Mouse (Mus musculus): Measurements from ENCODE around the gene Fat4. TPM values are rescaled to one million over a fixed set of nuclear protein-coding genes. Genes with fewer than 3 reads are reported as not detected.
A peak's percentile ranks its signal among the peaks of the same experiment; 100 is the strongest.

Fat4 gene
- total RNA-seq, 2 experiments from 2014 or later: 17.1 to 20.0 TPM

- no peak for DNase-seq
- intact Hi-C loops (cut with DNase I): no loop called here
Measured at GRCm38 (mm10) chr3:38892791-38893224, 6.1 kb downstream of the Fat4 start.

DNA sequence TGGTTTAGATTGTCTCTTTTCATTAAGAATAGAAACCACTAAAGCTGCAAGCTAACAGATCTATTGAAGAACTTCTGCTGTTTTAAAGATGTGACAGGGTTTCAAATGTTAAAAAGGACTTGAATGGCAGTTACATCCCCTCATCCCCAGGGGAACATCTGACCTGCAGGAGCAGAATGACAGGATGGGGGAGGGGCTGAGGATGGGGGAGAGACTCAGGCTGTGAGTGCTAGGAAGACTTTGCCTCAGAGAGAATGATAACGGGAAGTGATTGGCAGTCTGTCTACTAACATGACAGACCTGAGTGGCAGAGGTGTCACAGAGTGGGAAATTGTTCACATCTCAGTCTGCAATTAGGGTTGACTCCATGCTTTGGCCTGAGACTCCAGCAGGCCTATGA lies 14.1 kb downstream of the Fat4 start:
- intact Hi-C loops (cut with DNase I): no loop called here
- no peak for DNase-seq

DNA sequence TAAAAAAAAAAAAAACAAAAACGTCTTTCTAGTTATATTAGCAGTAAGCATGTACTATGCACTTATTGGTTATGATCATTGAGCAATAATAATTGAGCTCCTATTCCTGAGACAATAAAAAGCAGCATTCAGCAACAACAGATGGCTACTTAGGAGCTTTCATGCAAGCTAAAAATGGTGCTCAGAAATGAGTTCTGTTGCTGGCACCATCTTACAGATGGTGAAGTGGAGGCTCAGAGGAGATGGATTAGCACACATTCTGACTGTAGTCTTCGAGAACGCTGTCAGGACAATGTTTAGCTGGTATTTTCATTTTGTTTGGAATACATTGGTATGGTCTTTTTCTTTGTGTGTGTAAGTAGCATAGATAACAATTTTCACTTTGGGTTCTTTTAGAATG lies 20.1 kb downstream of the Fat4 start:
- no peak for DNase-seq
- intact Hi-C loops (cut with DNase I): no loop called here

GRCm38 (mm10) chr3:38907676-38908425 lies 21.1 kb downstream of the Fat4 start:
- intact Hi-C loops (cut with DNase I): no loop called here
- DNase-seq: no peak

- intact Hi-C loops (cut with DNase I): no loop called here
- no peak for DNase-seq
Measured at GRCm38 (mm10) chr3:38908426-38909111, 21.8 kb downstream of the Fat4 start.

DNA sequence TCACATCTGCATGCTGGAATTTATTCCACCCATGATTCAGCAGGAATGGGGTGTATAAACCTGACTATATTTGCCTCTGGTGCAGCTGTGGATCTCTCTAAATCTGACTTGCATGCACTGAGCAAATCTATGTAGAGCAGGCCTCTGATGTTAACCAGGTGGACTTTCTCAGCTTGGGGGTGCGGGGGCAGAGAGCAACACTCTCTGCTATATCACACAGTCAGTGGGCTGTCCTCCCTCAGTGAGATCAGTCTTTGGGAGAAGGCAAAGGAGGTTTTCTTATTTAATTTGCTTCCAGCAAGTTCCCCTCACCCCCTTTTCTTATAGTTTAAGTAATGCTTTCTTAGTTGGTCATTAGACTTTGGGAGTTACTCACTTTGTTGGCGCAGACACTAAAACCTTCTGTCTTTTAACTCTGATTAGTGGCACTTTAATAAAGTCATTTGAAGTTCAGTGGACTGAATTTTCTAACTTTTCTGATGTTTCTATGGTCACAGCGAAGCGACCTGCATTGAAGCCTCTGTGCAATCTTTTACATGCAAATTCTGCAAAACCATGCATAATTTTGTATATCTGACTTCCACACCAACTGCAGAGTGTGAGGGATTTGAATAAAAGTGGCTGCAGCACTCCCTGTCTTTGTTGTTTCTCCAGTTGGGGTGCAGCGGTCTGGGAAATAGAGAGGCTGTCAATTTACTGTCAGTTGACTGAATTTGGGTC lies 26.2 kb downstream of the Fat4 start:
- DNase-seq: no peak
- intact Hi-C loops (cut with DNase I): no loop called here

DNA sequence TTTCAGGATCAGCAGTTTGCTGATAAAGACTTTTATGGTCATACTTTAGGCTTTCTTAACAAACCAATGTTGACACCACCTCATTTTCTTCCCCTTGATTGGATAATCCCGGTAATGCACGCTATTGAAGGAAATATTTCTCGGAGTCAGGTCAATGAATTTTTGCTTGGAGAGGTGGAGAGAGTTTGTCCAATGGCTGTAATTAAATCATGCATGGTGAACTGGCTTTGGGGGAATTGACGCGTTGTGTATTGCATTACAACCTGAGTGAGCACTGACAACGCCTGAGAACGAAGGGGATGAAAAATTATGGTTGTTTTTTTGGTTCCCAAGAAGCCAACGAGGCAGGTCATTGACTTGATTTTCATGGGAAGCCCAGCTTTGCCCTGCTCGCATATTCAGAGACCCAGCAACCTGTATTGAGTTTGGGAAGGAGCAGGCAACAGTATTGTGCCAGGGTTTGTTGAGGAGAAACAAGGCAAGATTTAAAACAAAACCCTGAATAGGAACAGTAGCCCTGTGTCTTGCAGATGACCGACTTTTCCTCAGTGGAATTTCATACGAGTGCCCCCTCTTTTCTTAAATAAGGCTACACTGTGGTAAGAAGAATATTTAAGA lies 26.9 kb downstream of the Fat4 start:
- intact Hi-C loops (cut with DNase I): no loop called here
- DNase-seq: no peak

GRCm38 (mm10) chr3:38918926-38919325 lies 32.2 kb downstream of the Fat4 start:
- intact Hi-C loops (cut with DNase I): no loop called here
- peak in 1 of 2 experiments; percentile 38 for DNase-seq

DNA sequence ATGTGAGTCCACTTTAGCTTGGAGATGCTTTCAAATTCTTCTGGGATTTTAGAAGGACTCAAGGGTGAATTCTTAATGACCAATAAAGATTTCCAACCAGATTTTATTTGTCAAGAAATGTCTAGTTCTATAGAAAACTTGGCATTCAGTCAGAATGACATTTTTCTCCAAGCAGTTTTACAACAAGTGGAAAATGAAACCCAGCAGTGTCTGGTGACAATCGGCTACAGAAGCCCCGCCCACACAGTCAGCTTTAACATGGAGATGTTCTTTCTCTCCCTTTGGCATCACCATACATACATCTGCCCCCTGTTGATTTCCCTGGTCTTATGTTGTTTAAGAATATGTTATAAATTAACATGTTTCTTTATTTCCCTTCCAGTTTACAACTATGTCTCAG lies 34.3 kb downstream of the Fat4 start:
- no peak for DNase-seq
- intact Hi-C loops (cut with DNase I): loop anchor here (5.0 kb wide), 1 partner anchor 34 kb away; the partner anchor contains the start of gene Fat4

GRCm38 (mm10) chr3:38923251-38923686 lies 36.5 kb downstream of the Fat4 start:
- intact Hi-C loops (cut with DNase I): loop anchor here (5.0 kb wide), 1 partner anchor 36 kb away; the partner anchor contains the start of gene Fat4
- DNase-seq: no peak

DNA sequence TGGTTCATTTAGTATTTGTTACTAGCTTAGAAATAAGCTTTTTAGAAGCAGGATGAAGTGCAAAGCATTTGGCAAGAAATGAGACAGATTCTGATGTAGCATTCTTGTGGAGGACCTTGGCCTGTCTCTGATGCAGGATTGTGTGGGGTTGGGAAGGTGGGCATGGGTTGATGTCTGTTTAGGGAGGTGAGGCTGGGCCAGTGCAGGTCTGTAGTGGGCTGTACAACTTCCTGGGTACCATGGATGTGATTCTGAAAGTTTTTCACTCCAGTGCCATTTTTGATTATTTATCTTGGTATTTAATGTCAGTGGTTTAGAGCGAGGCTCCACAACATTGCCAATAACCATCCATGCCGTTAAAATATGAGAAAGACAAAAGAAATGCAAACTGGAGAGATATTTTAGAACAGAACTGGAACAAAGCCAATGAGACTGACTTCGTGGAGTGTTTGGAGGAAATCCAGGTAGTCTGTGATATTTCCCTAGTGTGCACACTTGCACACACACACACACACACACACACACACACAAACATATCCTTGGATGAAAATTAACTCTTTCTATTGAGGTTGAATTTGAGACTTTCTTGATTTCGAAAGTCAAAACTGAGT lies 41.4 kb downstream of the Fat4 start:
- peak in 1 of 2 experiments; percentile 11 for DNase-seq
- intact Hi-C loops (cut with DNase I): no loop called here

DNA sequence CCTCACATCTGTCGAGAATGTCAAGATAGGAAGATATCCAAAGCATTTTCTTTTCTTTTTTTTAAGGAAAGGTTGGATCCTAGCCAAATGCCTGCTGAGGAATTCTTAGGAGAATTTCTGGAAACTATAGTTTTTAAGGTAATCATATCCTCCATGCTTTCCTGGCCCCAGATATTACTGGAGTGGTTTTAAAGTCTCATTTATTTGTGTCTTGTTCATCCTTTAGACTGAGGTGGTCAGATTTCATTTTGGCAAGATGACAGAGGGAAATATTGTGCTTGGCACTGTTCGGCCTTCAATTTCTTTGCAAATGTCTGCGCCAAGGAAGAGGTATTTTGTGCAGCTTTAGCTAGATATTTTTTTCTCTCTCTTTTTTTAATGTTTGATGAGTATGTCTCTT lies 42.0 kb downstream of the Fat4 start:
- intact Hi-C loops (cut with DNase I): no loop called here
- peak; percentile 24 to 35 for DNase-seq

DNA sequence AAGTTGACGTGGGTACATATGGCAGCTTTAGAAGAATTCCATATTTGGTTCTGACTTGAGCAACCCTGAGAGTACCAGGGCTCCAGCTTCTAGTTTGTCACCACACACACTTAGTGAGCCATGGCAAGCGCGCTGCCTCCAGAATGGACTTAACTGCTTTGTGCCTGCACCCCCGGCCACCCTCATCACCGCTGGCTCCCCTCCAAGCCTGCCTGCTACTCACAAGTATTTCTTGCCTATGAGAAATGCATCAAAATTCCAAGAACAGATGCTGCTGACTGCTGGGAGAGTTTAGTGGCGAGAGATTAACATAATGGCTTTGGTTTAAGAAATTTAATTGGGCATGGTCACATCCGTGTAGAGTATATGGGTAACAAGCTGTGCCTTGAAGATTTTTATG lies 48.0 kb downstream of the Fat4 start:
- peak in 1 of 2 experiments; percentile 8 for DNase-seq
- intact Hi-C loops (cut with DNase I): loop anchor here (5.0 kb wide), 1 partner anchor 47 kb away; the partner anchor contains the start of gene Fat4

DNA sequence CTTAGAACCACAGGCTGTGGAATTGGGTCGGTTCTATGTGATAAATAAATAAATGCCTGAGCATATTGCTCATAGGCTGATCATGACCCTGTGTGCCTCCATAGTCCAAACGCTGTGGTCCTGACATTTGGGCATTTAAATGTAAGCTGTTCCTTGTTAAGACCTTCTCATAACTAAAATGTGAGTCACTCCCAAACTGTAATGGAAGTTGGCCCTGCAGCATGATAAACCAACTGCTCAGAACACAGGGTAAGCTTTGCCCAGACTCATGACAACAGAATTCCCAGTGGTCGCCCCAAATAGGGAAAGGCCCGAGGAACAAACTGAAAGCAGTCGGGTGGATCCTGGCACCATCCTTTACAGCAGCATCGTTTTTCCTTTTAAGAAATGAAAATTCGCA lies 49.7 kb downstream of the Fat4 start:
- peak; percentile 20 to 26 for DNase-seq

DNA sequence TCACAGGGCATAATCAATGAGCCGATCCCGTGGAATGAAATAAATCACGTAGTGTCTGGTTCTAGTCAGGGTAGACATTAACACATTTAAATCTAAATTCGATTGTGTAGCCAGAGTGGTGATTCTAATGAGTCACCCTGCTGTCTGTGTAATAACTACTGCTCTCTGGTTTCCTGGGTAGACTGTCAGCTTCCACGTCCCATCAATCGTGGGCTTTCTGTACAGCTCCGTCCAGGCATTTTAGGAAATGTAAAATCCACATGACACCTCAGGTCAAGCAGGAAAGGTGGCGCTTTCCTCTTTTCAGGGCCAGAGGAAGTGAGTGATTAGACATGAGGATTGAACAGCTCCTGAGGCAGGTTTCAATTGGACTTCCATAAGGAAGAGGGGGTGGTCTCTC lies 50.4 kb downstream of the Fat4 start:
- peak; percentile 23 to 32 for DNase-seq
- intact Hi-C loops (cut with DNase I): loop anchor here (5.0 kb wide), 1 partner anchor 50 kb away; the partner anchor contains the start of gene Fat4

More for the DNA sequence above, 49.7 kb downstream of the Fat4 start:
- intact Hi-C loops (cut with DNase I): loop anchor here (5.0 kb wide), 1 partner anchor 49 kb away; the partner anchor contains the start of gene Fat4

DNA sequence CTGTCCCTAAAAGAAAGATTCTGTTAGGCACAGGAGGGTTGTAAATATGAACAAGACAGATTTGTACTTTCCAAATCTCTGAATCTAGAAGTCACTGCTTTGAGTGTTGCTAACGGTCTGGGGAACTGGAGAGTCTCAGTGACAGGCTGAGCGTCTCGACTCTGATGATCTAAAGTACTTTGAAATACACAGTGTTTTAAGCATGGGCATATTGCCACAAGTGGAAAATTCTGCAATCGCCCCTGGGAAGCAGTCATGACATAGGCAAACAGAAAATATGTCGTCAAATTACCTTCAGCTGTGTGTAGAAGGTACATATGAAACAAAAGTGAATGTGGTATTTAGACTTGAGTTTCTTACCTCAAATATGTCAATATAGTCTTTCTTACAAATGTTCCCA lies 51.4 kb downstream of the Fat4 start:
- no peak for DNase-seq
- intact Hi-C loops (cut with DNase I): loop anchor here (5.0 kb wide), 1 partner anchor 51 kb away; the partner anchor contains the start of gene Fat4

- intact Hi-C loops (cut with DNase I): loop anchor here (5.0 kb wide), 1 partner anchor 52 kb away; the partner anchor contains the start of gene Fat4
- peak; percentile 44 to 47 for DNase-seq
Measured at GRCm38 (mm10) chr3:38939573-38939972, 52.8 kb downstream of the Fat4 start.

DNA sequence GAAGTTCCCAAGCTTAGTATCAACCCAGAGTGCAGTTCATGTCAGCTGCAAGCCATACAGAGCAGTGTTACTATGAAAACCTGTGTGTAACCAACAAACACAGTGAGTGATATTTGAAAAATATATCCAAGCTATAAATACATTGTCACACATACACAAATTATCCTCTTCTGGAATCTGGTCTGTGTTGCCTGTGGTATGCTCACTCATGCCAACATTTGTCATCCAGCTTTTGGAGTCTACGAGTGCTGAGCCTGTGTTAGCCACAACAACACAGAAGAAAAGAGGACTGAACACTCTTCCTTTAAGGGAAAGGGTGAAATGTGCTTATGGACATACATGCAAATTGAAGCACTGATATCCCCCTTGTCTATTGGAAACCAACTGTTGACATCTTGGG lies 53.6 kb downstream of the Fat4 start:
- intact Hi-C loops (cut with DNase I): no loop called here
- DNase-seq: no peak

- intact Hi-C loops (cut with DNase I): no loop called here
Measured at GRCm38 (mm10) chr3:38945157-38945556, 58.4 kb downstream of the Fat4 start.

DNA sequence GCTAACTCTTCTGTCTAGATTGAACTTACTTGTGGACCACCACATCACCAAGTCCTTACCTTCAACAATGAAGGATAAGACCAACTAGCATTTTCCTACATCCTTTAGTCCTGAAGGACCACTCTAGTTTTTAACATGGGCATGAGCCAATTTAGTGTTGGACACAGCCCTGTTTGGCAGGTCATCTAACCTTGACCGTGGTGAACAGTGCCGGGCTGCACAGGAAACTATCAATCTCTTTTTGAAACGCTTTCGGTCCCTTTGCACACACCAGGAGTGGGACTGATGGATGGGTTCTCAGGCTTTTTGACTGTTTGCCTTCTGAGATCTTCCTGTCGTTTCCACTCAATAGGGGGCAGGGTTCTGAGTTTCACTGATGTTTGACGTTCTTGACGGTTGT lies 61.0 kb downstream of the Fat4 start:
- no peak for DNase-seq
- intact Hi-C loops (cut with DNase I): no loop called here

More at GRCm38 (mm10) chr3:38945157-38945556, 58.4 kb downstream of the Fat4 start:
- DNase-seq: no peak

Measured in heart, postnatal 10 days (tissue).